Mouse (Mus musculus) gastrocnemius, postnatal 10 days (tissue): Measurements from ENCODE around the gene Slc25a47. TPM values are rescaled to one million over a fixed set of nuclear protein-coding genes. Genes with fewer than 3 reads are reported as not detected.
"Not testable (repeated sequence)": the region's sequence is repeated elsewhere in the genome, so short reads cannot be mapped to it uniquely, and the experiment has no call there.

Experiments
- DNase-seq: peaks from one replicate; pipeline ENCODE4 v3.0.0; 2021; ENCODE audit warnings: mixed read lengths
- total RNA-seq, 2 experiments: library from RNA; stranded (reverse); gene quantifications; 2 replicates each; pipeline ENCODE4 v1.2.3; 2021

Slc25a47 gene
- total RNA-seq, 2 experiments from 2014 or later: 5.2 to 9.1 TPM

DNA sequence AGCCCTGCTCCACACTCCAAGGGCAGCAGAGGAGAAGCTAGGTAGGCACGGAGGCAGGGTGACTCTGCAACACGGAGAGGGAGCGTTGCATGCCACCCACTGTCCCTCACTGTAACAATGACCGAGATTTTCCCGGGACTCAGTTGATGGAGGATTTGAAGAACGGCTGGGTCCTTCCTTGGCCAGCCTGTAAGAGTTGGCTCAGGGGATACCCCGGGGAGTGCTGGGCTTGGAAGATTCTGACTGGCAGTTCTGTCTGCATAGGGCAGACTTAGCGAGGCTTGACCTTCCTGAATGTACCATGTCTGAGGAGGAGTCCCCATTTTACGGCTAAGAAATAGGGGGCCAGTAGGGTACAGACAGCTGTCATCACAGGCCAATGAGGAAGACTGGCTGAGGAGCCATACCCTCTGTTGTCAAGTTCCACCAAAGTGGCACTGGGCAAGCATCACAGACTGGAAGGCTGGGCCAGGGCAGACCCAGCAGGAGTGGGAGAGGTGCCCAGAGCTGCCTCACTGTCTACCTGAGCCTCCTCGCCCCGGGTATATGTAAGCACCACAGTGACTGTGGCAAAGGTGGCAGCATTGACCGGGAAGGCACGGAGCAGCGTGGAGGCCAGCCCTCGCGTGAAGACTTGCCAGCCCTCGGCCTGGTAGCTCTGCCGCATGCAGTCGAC, 9.4 kb upstream of the Slc25a47 start:
- DNase-seq: no peak

DNA sequence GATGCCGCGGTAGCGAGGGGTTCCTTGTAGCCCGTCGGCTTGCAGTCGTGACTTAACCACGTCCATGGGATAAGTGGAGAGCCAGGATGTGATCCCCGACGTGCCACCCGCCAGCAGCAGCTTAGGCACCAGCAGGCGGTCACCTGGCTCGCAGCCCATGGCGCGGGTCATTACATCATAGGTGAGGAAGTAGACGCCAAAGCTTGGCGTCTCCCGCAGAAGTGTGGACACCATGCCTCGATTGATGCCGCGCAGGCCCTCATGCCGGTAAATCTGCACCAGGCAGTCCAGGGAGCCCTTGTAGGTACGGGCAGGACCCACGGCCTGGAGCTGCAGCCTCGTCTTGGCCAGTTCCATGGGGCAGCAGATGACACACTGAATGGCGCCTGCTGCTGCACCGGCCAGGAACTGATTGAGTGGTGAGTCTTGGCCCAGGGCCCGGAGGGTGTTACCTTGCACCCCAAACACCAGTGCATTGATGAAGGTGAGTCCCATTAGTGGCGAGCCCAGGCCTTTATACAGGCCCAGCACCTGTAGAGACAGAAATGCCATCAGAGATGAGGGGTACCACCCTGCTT, 8.8 kb upstream of the Slc25a47 start:
- no peak for DNase-seq

DNA sequence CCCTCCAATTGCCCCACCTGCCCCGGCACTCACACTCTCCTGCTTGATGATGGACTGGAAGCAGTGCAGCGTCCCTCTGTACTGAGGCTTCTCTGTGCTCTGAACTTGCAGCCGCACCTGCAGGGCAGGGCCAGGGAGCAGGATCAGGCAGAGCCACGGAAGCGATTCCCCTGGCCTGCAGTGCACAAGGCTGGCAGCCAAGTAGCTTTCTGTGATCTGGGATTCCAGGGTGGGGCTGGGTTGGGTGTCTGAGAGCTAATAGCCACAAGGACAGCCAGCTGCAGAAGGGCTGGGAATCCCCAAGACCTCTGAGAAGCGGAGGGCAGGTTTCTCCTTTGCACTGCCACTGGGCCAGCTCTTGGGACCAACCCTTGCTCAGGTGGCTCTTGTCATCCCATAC, 8.2 kb upstream of the Slc25a47 start:
- no peak for DNase-seq

DNA sequence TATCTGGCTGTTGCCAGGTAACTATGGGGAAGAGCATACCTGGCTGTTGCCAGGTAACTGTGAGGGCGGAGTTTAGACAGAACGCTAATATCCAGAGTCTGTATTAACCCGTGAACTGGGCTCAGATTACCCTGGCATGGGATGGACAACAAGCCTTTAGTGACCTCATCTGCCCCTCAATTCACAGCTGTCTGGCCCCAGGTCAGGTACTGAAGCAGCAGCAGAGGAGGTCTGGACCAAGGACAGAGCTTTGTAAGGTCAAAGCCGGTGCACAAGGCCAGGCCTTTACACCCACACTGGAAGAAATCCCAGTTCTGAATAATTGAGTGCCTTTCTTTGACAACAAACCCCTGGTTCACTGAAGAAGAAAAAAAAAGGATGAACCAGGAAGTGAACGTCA, 6.2 kb upstream of the Slc25a47 start:
- DNase-seq: no peak

DNA sequence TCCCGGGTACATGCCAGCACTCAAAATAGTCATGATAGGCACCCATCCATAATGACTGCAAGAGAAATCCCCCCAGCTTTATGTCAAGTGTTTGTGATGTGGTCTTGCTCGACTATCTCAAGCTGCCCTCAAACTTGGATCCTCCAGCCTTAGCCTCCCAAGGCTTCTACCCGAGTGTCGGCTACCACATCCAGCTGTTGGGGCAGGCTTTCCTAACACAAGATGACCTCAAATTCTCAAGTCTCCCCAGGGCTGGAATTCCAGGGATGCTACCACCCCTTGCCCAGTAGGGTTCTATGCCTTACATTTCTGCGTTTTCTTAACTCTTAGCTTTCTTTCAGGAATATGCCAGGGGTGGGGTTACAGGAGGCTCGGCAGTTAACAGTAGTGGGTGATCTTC, 5.5 kb upstream of the Slc25a47 start:
- no peak for DNase-seq

DNA sequence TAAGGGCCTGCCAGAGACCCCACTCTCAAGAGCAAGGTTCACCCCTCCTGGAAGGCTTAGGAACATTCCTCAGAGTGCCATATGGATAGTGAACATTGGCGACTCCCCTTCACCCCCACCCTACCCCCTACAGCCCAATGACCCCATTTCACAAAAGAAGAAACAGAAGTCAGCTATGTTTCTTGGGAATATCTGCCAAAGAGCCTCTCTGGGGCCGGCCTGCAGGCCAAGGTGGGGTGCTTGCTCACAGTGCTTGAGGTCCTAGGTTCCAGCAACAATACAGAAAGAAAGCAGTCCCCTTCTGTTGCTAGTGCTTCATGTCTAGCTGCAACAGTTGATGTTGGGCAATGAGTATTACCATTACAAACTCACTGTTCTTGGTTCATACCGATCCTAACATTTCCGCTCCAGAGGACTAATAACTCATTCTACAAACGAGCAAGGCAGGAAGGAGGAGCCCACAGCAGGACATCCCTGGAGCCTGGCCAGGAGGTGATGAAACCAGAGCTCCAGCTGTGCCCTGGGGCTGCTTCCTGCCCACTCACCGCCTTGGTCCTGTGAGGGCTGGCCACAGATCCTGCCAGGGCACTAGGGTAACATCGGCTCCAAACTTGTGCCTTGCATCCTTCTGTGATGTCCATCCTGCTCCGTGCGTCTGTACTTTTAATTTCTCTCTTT, 3.7 kb upstream of the Slc25a47 start:
- peak; percentile 67 for DNase-seq

DNA sequence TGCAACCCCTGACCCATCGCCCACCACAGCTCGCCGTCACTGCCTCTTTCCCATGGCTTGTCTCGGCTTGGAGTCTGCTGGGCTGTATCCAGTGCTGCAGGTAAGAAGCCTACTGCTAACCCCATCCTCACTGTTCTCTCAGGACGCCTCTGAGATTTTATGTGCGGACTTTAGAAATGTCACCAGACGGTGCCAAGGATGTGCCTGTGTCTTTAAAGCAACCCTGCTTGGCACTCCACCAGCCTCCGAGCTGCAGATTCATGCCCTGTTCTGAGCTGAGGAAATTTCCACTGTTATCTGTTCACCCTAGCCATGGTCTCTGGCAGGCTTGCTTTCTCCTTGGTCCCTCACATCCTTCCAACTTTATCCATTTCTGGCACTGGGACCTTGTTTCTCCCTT, 3.0 kb upstream of the Slc25a47 start:
- peak; percentile 41 for DNase-seq

DNA sequence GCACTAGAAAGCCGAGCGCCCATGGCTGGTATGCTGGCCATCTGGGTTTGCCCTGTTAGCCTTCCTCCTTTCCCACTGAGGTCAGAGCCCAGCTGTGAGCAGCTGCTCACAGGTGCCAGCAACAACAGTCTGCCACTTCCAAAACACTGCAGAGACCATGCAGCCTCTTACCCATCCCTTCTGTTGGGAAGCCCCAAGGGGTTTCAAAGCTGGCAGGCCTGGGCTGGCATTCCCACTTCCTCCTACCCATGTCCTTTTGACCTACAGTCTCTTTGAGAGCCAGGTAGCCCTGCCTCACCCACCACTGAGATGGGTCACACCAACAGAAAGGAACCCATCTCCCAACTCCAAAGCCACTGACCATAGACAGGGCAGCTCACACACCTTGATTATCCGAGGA, 2.4 kb upstream of the Slc25a47 start:
- peak; percentile 5 for DNase-seq

DNA sequence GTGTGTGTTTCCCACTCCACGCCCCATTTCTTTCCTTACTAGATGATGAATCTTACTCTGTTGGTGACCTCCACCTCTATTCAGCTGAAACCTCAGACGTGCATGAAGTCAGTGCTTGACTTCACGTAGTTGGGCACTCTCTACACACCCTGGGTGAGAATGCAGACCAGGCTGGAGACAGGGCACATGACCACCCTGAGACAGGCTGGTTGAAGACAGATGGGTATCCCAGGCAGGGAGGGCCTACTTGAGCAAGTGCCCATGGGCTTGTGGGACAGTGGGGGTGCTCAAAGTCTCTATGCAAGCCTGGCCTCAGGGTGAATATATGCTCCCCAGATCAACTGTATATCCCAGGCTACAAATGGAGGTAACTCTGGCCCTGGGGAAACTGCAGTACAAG, 1.5 kb upstream of the Slc25a47 start:
- DNase-seq: peak; percentile 2

DNA sequence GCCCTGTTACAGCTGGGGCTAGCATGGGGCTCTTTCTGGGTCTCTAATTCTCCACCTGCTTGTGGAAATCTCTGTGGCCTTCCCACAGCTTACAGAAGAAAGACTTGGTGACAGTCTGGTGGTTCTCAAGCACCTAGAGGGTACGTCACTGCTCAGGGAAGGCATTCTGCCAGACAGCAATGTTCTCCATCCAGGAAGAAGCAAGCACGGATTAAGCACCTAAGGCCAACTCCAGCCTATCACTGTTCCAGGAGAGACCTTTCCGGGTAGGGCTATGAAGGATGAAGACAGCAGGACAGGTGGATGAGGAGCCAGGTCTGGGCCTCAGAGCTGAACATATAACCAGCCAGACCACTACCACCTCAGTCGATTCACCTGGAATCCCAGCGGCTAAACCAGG, 1.1 kb upstream of the Slc25a47 start:
- peak; percentile 4 for DNase-seq

DNA sequence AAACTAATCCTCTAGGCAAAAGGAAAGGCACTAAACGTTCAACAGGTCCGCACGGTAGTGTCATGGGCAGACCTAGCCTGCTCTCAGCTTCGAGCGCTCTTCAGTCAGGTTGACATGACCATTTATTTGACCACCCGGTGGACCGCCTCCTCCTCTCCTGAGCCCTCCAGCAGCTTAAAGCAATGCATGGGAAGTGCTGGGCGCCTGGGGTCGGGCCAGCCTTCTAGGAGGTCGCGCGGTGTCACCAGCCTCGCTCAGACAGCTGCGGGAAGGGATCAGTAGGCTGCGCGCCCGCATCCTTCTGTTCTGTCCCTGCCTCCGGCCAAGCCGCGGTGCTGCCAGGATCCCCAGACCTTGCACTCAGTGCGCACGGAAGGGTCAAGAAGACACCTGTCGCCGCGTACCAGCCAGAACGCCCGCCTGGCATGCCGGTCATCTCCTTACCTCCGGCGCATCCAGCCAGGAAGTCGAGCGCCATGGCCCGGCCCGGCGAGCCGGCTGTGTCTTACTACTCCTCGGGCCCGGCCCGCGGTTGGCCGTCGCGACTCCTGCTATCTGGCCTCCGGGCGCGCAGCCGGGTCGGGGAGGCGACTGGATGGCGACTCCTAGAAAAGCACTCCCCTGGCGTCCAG, 522 bp upstream of the Slc25a47 start:
- DNase-seq: no peak

DNA sequence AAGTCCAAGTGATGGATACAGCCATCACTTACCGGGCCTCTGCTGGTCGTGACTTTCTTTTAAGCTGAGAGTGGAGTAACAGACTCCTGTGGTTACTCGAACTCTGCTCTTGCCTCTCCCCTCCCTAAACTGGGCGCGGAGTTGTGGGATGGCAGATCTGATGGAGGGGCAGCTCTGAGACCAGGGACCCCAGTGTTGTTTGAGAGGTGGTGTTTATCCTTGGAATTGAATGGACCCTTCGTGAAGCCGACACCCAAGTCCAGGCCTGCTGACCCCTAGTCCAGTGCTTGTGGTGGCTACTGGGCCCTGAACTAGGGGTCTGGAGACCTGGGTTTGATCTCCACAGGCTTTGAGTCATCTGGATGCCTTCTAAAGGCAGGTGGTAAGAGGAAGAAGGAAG, 876 bp downstream of the Slc25a47 start:
- DNase-seq: no peak

DNA sequence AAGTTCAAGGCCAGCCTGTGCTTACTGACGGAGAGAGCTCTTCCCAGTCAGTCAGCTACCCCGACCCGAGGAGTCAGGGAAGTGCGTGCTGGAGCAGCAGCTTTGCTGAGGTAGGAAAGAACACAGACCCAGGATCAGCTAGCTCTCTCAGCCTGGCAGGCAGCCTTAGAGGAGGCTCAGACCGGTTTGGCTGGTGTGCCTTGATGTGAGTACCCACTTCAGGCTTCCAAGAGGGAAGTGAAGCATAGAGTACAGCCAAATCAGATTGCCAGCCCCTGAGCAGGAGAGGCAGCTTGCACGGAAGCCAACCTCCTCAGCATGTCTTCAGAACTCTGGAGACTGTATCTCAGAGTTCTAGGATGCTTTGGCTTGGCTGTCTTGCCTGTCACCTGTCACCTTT, 5.3 kb downstream of the Slc25a47 start:
- no peak for DNase-seq

DNA sequence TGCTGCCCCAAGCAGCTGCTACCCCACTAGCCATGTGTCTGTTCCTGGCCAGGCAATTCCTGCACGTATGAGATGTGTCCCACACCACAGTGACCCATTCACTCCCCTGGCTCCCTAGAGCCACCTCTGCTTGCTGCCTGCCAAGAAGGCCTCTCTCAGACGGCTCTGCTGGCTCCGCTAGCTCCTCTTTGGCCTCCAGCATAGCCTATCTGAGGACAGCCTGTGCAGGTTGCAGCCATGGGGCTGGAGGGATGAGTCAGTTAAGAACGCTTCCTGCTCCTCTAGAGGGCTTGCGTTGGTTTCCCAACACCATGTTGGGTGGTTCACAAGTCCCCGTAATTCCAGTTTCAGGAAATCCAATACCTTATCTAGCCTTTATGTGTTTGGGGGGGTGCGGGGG, 6.8 kb downstream of the Slc25a47 start:
- no peak for DNase-seq

DNA sequence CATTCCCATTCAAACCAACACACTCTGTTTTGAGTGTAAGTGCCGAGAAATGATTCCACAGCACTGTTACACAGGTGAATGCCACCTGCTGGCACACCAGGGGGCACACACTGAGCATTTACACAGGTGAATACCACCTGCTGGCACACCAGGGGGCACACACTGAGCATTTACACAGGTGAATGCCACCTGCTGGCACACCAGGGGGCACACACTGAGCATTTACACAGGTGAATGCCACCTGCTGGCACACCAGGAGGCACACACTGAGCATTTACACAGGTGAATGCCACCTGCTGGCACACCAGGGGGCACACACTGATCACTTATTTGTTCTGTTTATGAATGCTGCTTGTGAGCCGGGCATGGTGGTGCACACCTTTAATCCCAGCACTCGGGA, 12.2 kb downstream of the Slc25a47 start:
- not testable (repeated sequence) for DNase-seq

DNA sequence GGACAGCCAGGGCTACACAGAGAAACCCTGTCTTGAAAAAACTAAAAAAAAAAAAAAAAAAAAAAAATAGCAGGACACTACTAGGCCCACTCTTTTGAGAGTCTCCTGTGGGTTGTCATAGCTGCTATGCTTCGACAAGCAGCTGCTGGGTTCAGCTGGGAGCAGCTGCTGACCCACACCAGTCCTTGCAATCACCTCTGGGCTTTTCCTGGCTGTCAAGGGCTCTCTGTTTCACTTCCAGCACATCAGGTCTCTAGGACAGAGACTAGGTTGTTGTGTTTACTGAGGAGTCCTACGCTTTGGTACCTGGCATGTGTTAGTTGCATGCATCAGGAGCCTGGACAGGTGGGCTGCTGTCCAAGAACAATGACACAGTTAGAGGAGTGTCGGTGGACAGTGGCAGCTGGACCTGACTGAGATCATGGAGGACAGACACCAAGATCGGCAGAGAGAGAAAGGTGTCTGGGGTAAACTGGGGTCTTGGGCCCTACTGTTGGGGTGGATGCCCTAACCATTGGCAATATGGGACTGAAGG, 13.7 kb downstream of the Slc25a47 start:
- DNase-seq: no peak

DNA sequence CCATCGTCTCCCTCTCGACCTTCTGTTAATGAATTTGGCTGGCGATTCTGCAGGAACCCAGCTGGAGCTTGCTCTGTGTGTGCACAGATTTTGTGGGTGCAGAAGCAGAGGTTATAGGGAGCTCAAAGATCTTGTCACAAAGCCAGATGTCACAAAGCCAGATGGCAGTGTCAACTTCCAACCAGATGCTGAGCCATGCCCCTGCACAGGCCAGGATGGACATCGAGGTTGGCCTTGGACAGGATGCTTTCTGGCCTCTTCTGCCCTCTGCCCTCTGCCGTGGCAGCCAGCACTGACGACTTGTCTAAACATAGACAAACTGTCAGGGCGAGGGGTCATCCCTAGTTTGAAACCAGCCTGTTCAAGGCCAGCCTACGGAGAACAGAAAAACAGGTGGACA, 14.3 kb downstream of the Slc25a47 start:
- DNase-seq: no peak

DNA sequence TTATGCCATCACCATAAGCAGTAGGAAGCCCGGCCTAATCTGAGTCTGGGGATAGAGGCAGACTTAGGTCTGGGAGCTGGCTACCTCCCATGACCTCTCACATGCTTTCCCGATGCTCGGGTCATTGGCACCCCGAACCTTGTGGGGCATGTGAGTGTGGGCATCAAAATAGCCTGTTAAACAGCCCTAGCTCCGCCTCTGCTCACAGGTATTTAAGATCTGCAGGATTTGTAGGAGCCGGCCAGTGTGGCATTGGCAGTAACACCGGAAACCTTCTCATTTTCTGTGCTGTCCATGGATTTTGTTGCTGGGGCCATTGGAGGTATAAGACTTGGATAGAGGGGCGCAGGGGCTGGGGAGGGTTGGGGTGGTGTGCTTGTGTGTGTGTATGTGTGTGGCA, 15.0 kb downstream of the Slc25a47 start:
- DNase-seq: no peak

DNA sequence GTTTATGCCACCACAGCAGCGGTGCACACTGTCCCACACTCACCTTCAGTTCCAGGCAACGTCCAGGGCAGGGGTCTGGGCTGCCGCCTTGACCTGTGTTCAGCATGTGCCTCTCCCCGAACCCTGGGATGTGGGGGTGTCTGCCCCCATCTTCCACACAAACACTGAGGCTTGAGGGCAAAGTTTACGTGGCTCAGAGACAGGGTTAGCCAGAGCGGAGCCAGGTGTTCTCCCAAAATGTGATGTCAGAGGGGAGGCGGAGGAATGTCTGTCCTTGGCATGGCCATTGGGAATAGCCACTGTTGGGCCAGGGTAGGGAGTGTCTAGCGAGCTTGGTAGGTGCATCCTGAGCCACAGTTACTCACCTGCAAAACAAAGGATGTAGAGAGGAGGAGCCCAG, 17.0 kb downstream of the Slc25a47 start:
- DNase-seq: no peak

DNA sequence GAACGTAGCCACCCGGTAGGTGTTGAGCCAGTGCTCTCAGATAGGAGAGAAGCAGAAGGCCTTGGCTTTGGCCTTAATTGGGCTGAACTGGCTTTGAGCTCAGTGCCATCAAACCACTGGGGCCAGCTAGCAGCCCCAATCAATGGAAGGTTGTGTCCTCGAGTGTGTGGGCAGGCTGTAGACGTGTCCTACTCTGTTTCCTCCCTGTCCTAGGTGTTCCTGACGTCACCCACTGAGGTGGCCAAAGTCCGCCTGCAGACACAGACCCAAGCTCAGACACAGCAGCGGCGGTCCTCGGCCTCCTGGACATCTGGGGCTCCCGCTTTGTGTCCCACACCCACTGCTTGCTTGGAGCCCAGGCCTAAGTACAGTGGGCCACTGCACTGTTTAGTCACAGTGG, 19.2 kb downstream of the Slc25a47 start:
- DNase-seq: no peak

DNA sequence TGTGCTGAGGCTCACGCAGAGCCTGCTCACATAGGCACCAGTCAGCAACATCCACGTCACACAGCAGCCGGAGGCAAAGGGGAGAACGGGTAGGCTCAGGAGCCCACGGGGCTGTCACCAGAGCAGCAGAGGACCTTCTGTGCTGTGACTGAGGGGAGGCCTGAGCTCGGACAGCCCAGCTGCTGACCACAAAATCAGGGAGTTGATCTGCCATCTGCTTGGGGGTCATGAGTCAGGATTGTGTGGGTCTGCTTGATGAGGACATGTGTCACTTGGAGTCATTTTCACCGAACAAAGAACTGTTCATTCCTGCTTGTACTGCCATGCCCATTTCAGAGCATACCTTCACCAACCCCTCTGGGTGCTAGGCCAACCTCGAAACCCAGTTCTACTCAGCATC, 20.3 kb downstream of the Slc25a47 start:
- no peak for DNase-seq

DNA sequence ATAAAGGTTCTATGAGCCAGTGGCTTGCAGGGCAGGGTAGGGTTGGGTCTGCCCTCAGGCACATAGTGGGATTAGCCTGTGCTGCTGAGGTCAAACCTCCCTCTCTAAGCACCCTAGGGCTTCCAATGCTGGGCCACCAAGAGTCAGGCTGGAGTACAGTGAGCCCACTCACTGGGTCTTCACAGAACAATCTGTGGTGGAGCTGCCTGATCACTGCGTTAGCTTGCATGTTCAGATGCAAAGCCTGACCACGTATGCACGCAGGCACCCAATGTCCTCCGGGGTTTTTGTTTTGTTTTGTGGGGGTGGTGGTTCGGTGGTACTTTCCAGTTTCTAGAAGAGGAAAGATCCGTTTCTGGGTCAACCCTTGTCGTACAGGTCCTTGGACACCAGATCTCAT, 21.3 kb downstream of the Slc25a47 start:
- DNase-seq: no peak

DNA sequence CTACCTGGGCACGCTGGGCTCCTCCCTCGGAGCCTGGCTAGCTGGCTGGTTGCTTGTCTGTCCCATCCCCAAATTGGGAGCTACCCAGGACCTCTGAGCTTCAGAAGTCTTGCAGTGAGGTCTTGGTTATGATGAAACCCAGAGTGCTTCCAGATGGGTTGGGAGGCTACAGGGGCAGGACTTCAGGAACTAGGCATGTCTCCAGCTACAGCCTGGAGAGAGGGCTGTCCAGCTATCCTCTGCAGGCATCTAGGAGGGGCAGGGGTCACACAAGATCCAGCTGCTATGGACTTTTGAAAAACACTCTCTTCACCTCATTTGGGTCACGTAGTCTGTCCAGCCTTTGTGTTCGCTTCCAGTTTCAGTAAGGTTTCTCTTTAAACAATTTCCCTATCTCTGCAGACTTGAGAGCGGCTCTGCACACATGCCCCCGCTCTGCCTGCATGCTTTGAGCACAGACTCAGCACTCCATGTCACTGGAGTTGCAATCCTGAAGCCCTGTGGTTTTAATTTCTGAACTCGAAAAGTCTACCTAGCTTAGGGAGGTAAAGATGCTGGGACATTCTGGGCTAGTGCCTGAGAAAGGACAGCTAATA, 21.8 kb downstream of the Slc25a47 start:
- DNase-seq: no peak
